Mouse (Mus musculus) heart, adult 8-10 months (tissue): ENCODE data around the gene Pld2. TPM values are rescaled to one million over a fixed set of nuclear protein-coding genes. Genes with fewer than 3 reads are reported as not detected.
A peak's percentile ranks its signal among the peaks of the same experiment; 100 is the strongest.
"Not testable (repeated sequence)": the region's sequence is repeated elsewhere in the genome, so short reads cannot be mapped to it uniquely, and the experiment has no call there.

Experiments
- DNase-seq: peaks from one replicate; pipeline ENCODE4 v3.0.0; 2022; ENCODE audit warnings: low spot score
- total RNA-seq, 4 experiments: library from RNA; stranded (reverse); gene quantifications; 2 replicates each; pipeline ENCODE4 v1.2.4; 2022

The Pld2 gene
- total RNA-seq = 1 to 10 TPM; 6.2 to 8.6 (median 8.2) TPM

- peak; percentile 83 for DNase-seq
Measured at GRCm38 (mm10) chr11:70539877-70540587, at the start of gene Pld2. Pld2 (plus strand) TSS chr11:70540064.

GRCm38 (mm10) chr11:70499566-70500475, 40.0 kb upstream of the Pld2 start:
- no peak for DNase-seq

DNA sequence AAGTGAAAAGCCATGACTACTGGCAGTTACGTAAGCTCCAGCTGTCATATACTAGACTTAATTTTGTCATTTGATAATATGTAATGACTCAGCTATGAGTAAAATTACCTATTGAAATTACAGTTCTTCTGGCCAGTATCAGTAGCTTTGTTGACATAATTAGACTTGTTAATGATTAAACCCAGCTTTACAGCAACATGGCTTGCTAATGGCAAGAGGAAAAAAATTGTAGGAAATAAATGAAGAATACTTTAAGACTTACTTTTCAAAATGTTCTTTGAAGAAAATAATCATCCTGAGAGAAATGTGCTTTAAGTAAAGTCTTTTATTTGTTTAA, 39.4 kb upstream of the Pld2 start:
- no peak for DNase-seq

GRCm38 (mm10) chr11:70502018-70502417, 37.8 kb upstream of the Pld2 start:
- DNase-seq = no peak

DNA sequence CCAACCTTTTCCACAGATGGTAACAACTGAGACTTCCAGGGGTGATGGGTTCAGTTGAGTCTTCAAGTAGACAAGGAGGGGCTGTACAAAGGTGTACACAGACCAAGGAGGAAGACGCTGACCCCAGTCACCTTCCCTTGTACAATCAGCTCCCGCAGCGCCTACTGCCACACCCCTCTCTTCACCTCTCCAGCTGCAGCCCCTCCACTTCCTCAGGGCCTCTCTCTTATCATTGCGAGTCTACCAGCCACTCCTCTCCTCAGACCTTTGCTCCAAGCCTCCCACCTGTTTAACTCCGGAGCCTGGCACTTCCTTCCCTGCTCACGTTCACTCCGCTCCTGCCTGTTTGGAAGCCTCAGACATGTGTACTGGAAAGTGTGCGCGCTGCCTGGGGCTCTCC, 34.9 kb upstream of the Pld2 start, which contains the start of gene Tm4sf5:
Tm4sf5 (plus strand) TSS at position 275 of the 400 bp plus-strand sequence.
- no peak for DNase-seq

- peak; percentile 84 for DNase-seq
Measured at GRCm38 (mm10) chr11:70506385-70506784, 33.5 kb upstream of the Pld2 start.

- DNase-seq = no peak
Measured at GRCm38 (mm10) chr11:70506962-70507515, 32.8 kb upstream of the Pld2 start.

- DNase-seq = no peak
Measured at GRCm38 (mm10) chr11:70509753-70510564, 29.9 kb upstream of the Pld2 start.

GRCm38 (mm10) chr11:70511242-70511641, 28.6 kb upstream of the Pld2 start:
- no peak for DNase-seq

- no peak for DNase-seq
Measured at GRCm38 (mm10) chr11:70511825-70512224, 28.0 kb upstream of the Pld2 start.

DNA sequence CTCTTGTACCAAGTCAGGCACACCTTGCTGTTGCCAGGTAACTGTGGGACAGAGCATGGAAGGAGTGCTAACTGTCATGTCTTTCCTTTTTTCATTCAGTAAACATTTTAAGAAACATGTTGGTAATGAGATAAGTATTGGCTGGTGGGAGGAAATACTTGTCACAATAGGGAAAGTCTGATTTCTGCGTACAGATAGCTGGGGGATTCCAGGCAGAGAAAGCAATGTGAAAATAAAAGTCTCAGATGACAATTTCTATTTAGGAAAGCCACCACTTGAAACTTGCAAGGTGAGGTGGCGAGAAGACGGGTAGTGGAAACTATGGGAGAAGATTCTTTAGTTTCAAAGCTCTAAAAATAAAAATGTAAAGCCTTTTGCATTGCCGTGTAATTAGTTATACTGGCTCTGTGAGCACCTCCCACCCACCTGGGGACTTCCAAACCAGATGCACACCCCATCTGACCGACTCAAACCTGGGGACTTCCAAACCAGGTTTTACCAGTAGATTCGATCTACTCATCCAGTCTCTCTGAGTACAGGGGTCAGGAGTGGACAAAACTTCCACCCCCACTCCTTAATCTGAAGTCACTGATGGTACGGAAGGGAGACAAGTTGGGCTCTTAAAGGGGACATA, 27.0 kb upstream of the Pld2 start:
- DNase-seq = no peak

DNA sequence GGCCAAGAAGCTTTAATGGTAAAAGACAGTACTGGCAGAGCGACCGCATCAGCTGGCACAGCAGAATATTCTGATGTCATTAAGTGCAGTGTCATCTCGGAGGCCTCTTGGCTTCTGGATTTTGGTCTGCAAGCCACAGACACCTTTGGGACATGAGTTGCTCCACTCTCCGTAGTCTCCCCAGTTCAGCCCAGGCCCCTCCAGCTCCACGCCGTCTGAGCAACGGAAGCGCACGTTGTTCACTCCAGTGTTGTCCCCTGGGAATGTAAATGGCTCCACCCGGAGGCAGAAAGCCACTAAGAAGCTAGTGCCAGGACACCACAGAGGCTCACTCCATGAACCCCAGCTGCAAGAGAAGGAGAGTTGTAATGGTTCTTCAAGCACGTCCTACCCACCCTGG, 26.3 kb upstream of the Pld2 start:
- no peak for DNase-seq

DNA sequence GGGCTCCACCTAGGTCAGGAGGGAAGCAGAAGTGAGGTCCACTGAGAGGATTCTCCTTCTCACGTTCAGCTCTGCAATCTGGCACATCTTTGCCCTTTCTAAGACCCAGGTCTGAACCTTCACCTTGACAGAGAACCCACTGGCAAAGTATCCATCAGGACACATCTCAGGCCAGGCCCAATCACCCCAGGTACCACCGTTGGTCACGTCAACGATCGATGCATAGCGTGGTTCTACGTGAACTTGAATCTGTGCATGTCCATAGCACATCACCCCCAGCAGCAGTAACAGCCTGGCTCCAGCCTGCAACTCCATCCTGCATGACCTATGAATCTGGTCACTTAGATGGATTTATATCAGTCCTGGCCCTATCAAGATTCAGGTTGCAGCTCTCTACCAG, 25.6 kb upstream of the Pld2 start, which contains the start of gene Vmo1:
Vmo1 (minus strand) TSS at position 329 of the 400 bp plus-strand sequence.
- DNase-seq = no peak

GRCm38 (mm10) chr11:70516352-70516751, 23.5 kb upstream of the Pld2 start:
- DNase-seq = peak; percentile 60

- DNase-seq = no peak
Measured at GRCm38 (mm10) chr11:70518436-70518835, 21.4 kb upstream of the Pld2 start.

DNA sequence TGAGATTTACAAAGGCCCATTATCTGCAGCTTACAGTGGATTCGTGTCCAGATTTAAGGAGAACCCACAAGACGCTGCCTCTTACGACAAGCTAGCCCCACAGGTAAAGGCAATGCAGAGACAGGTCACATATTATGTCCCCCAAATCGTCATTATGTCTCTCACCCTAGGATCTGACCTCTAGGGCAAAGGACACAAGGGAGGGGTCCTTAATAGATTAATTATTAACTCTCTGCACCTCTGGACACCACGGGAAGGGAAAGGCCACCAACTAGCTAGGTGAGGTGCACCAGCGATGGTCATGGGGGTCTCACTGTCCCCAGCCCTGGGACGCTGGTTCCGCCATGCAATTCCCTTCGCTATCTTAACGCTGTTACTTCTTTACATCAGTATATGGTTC, 20.9 kb upstream of the Pld2 start, which contains the start of gene Gltpd2:
Gltpd2 (plus strand) TSS at position 274 of the 400 bp plus-strand sequence.
- DNase-seq = no peak

DNA sequence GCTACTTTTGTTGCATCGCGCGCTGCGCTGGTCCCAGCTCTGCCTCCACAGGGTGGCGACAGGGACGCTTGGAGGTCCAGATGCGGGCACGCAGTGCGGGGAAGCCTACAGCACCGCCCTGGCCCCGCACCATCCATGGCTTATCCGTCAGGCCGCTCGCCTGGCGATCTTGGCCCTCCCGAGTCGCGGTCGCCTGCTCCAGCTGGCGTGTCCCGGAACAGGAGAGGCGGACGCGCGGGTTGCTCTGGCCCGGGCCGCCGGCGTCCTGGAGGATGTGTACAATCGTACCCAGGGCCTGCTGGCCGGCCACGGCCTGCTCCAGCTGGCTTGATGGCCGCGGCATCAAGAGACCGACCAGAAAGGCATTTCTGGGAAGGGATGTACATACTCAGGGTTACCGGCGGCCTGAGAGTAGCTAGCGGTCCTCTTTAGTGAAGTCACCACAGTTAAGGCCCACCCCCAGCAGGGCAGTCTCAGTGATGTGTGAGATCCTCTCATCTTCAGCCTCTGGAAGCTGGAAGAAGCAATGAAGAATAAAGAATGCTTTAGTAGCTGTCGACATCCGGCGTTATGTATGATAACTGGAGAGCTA, 19.6 kb upstream of the Pld2 start:
- DNase-seq = peak; percentile 33

- DNase-seq = not testable (repeated sequence)
Measured at GRCm38 (mm10) chr11:70523306-70523989, 16.4 kb upstream of the Pld2 start.

DNA sequence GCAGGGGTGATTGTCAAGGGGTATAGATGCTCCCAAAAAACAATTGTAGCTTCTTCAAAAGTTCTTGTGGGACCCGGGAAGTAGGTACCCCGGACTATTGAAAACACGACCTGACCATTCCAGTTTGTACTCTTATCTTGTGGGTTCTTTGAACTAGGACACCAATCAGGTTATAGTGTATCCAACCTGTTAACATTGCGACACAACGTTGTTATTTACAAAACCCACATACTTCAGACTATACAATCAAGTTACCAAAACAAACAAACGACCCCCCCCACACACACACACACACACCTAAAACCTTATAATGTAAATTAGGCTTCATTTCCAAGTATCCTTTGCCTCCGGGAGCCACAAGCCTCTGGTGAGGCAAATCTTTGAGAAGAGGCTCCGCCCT, 15.1 kb upstream of the Pld2 start:
- no peak for DNase-seq

DNA sequence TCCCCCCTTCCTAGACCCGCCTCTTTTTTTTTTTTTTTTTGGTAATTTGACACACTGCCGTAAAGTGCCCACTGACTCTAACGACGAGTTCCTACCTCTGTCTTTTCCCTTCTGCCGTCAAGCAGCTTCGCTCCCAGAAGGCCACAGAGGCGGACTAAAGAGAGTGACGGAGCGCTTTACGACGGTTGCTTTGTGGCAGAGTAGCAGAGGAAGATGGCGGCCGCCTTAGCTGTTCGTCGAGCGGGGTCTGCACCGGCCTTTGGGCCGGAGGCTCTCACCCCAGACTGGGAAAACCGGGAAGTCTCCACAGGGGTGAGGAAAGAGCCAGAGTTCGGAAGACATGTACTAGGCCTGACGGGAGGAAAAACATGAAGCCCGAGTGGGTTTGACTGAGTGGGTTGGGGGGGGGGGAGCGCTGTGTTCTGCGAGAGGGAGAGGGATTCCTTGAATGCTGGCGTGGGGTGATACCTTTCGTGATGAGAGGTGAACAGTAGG, 14.6 kb upstream of the Pld2 start, which contains the start of gene Psmb6:
Psmb6 (plus strand) TSS at position 184 of the 495 bp plus-strand sequence.
- DNase-seq = peak; percentile 95
